Mouse (Mus musculus): ENCODE measurements around the gene Lrp8. TPM values are rescaled to one million over a fixed set of nuclear protein-coding genes. Genes with fewer than 3 reads are reported as not detected.

The Lrp8 gene
- polyA plus RNA-seq, 1 experiment from 2014 or later, result 0.82 TPM

DNA sequence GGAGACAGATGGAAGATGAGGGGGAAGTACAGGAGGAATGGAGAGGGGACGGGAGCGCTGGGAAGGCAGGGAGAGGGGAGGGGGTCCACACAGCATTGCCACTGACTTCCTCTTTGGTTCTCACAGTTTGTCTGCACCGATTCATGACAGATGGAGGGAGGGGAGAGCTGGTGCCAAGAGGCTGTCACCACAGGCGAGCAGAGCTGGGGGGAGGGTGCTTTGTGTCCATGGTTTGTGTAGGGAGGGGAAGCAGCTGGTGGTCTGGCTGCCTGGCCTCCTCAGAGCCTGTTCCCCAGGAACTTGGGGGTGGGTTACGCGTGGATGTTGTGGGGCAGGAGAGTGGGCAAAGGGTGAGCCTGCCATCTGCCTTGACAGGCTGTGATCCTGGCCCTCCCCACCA lies 15.4 kb downstream of the Lrp8 start:
- Histone ChIP-seq H3K4me3 (replicated peaks; ENCODE audit: low read depth, low read length) (no peak overlapping the region), H3K9me3 (replicated peaks; ENCODE audit: low read length) (no peaks in the 10 kb centered on the region), H3K27ac (no peak overlapping the region), H3K27me3 (ENCODE audit: insufficient read depth, low read length) (no peaks in the 10 kb centered on the region), H3K36me3 (ENCODE audit: insufficient read depth, low read length) (no peaks in the 10 kb centered on the region), H3K9ac (ENCODE audit: low read depth, low read length) (no peak overlapping the region), H3K4me2 (ENCODE audit: low read length) (no peak overlapping the region), H3K4me1 (replicated peaks; ENCODE audit: insufficient read depth, low read length) (no peaks in the 10 kb centered on the region)
- ATAC-seq (replicated peaks; ENCODE audit: low FRiP score, low read depth), result no peak
- WGBS, result 47% methylated on average over 6 of the region's 6 CpGs
- TF ChIP-seq CTCF (IDR thresholded peaks at IDR 0.05; ENCODE audit: low read depth), result no peak
- DNase-seq (ENCODE audit: low spot score), result peak; percentile 17

DNA sequence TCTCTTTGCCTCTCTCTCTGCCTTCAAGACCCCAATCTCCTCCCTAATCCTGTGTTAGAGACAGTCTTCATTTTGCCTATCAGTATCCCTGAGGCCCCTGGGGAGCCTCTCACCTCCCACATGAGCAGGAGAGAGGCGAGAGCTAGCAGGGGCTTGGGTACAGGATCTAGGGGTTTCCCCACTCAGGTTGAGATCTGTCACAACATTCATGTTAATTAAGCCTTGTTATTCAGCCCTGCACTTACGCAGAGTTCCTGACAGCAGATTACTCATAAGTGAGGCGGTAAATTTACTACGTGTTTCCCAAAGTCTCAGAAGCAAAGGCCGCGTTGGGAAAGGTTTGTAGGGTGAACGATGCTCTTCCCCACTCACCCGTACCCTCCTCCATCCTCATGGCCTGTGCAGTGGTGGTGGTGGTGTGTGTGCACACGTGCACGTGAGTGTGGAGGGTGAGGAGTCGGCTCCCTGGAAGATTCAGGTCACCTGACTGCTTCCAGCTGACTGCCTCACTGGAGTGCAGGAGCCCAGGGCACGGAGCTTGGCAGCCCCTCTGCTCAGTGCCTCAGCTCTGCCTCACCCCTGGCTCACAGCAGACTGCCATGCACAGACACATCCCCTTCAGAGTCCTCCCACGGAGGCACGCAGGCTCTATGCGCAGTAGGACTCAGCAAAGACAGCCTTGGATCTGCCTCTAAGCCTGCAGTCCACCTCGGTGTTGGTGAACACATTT lies 18.1 kb downstream of the Lrp8 start:
- peak; percentile 25 for DNase-seq (ENCODE audit: low spot score)
- H3K27me3 ChIP-seq (ENCODE audit: insufficient read depth, low read length), result no peaks in the 10 kb centered on the region
- no peak for TF ChIP-seq CTCF (IDR thresholded peaks at IDR 0.05; ENCODE audit: low read depth)
- no peak overlapping the region for H3K4me2 ChIP-seq (ENCODE audit: low read length)
- ATAC-seq (replicated peaks; ENCODE audit: low FRiP score, low read depth), result peak; percentile 68
- H3K4me3 ChIP-seq (replicated peaks; ENCODE audit: low read depth, low read length), result no peak overlapping the region
- 41% methylated on average over 16 of the region's 16 CpGs for WGBS
- H3K4me1 ChIP-seq (replicated peaks; ENCODE audit: insufficient read depth, low read length), result peaks cover 7% of the 10 kb centered on the region; the same call in 1 of the 2 replicates
- no peak overlapping the region for H3K27ac ChIP-seq
- H3K9me3 ChIP-seq (replicated peaks; ENCODE audit: low read length), result no peaks in the 10 kb centered on the region
- H3K36me3 ChIP-seq (ENCODE audit: insufficient read depth, low read length), result no peaks in the 10 kb centered on the region
- no peak overlapping the region for H3K9ac ChIP-seq (ENCODE audit: low read depth, low read length)

DNA sequence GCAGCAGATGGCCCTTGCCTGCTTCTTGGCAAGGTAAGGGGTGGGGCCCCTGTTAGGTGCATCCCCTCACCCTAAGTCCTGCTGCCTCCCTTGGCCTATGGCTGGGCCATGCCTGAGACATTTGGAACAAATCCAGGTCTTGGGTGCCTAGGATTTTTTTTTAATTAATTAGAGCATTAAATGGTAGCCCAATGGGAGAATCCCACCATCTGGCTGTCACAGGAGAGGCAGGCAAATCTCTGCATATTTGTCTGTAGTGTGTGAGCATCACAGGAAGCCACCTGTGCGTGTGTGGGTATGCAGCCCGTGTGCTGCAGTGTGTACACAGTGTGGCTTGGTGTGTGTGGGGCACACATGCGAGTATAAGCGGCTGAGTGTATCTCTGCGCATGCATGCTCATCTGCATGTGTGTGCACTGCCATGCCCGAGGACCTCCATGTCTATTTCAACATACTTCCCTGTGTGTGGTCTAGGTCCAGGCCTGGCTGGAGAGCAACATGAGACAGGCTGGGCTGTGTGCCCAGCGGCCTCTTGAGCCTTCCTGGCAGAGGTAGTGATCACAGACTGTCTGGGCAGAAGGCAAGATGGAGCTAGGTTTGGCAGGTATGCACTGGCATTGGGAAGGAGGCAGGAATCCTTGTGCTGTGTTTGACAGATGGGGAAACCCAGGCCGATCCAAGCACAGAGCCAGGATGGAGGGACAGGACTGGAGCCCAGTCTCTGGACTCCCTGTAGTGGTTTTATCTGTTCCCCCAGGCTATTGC lies 19.0 kb downstream of the Lrp8 start:
- Histone ChIP-seq H3K27me3 (ENCODE audit: insufficient read depth, low read length) (no peaks in the 10 kb centered on the region), H3K4me2 (ENCODE audit: low read length) (no peak overlapping the region), H3K9ac (ENCODE audit: low read depth, low read length) (no peak overlapping the region), H3K27ac (no peak overlapping the region), H3K4me3 (replicated peaks; ENCODE audit: low read depth, low read length) (no peak overlapping the region), H3K36me3 (ENCODE audit: insufficient read depth, low read length) (no peaks in the 10 kb centered on the region), H3K4me1 (replicated peaks; ENCODE audit: insufficient read depth, low read length) (peaks cover 7% of the 10 kb centered on the region; the same call in 1 of the 2 replicates), H3K9me3 (replicated peaks; ENCODE audit: low read length) (no peaks in the 10 kb centered on the region)
- TF ChIP-seq CTCF (IDR thresholded peaks at IDR 0.05; ENCODE audit: low read depth), result no peak
- DNase-seq (ENCODE audit: low spot score) (no peak), ATAC-seq (replicated peaks; ENCODE audit: low FRiP score, low read depth) (no peak)
- WGBS, result 76% methylated on average over 8 of the region's 8 CpGs

DNA sequence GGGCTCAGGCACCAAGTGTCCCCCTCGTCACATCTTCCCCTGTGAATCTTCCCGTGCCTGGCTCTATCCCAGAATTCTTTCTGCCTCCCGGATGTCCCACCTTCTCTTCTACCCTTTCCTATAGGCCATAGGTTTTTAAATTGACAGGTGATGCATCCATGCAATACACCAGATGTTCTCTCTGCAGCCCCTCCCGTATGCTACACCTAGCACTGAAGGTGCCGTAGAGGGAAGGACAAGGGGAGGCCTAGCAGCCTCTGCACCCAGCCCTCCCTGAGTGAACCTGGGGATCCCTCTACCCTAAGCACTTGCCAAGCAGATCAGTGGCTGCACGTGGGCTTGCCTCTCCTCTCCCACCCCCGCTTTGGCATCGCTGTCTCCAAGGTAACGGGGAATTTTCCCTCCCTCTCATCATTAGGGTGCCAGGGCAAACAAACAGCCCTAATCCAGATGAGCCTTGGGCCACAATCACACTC lies 20.9 kb downstream of the Lrp8 start:
- WGBS, result 55% methylated on average over 9 of the region's 9 CpGs
- Histone ChIP-seq H3K36me3 (ENCODE audit: insufficient read depth, low read length) (no peaks in the 10 kb centered on the region), H3K4me1 (replicated peaks; ENCODE audit: insufficient read depth, low read length) (peaks cover 7% of the 10 kb centered on the region; the same call in 1 of the 2 replicates), H3K4me2 (ENCODE audit: low read length) (no peak overlapping the region), H3K9me3 (replicated peaks; ENCODE audit: low read length) (no peaks in the 10 kb centered on the region), H3K27ac (no peak overlapping the region), H3K9ac (ENCODE audit: low read depth, low read length) (no peak overlapping the region), H3K4me3 (replicated peaks; ENCODE audit: low read depth, low read length) (no peak overlapping the region), H3K27me3 (ENCODE audit: insufficient read depth, low read length) (no peaks in the 10 kb centered on the region)
- ATAC-seq (replicated peaks; ENCODE audit: low FRiP score, low read depth) (no peak), DNase-seq (ENCODE audit: low spot score) (no peak)
- TF ChIP-seq CTCF (IDR thresholded peaks at IDR 0.05; ENCODE audit: low read depth), result no peak

DNA sequence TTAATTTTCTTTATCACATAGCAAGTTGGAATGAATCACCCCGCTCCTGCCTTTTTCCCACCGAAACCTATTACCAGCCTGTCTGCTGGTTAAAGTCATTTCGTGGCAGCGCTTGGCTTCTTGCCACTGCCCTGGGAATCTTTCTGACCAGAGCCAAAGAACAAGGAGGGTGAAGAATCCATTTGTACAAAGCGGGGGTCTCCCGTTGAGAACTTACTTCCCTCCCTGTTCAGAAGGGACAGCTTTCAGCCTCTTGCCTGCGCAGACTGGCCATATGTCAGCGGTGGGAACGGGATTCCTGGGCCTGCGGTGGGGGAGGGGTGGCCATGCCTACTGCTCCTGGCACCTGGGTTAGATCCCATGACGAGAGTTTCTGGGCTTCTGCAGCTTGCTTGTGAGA lies 21.4 kb downstream of the Lrp8 start:
- Histone ChIP-seq H3K9me3 (replicated peaks; ENCODE audit: low read length) (no peaks in the 10 kb centered on the region), H3K27me3 (ENCODE audit: insufficient read depth, low read length) (no peaks in the 10 kb centered on the region), H3K9ac (ENCODE audit: low read depth, low read length) (no peak overlapping the region), H3K36me3 (ENCODE audit: insufficient read depth, low read length) (no peaks in the 10 kb centered on the region), H3K4me3 (replicated peaks; ENCODE audit: low read depth, low read length) (no peak overlapping the region), H3K27ac (no peak overlapping the region), H3K4me2 (ENCODE audit: low read length) (no peak overlapping the region), H3K4me1 (replicated peaks; ENCODE audit: insufficient read depth, low read length) (peaks cover 7% of the 10 kb centered on the region; the same call in 1 of the 2 replicates)
- WGBS, result 38% methylated on average over 11 of the region's 11 CpGs
- ATAC-seq (replicated peaks; ENCODE audit: low FRiP score, low read depth) (no peak), DNase-seq (ENCODE audit: low spot score) (no peak)
- no peak for TF ChIP-seq CTCF (IDR thresholded peaks at IDR 0.05; ENCODE audit: low read depth)

DNA sequence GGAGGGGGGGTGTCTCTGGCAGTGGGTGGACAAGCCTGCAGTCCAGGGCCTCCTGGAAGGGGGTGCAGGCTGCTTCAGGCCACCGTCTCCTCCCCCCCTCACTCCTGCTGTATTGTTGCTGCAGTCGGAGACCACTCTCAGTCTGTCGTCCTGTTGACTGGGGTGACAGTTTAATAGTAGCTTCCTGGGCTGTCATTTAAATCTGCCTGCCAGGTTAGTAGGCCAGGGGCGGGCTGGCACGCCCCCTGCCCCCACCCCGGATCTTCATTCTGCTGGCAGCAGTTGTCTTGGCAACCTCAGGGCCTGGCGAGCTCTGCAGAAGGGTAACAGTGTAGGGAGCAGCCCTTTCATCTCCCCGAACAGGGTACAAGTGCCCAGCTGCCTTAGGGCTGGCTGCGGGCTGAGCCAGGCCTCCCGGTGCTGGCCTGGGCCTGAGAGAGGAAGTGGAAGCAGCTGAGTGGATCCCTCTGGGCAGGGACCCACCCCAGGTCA lies 26.7 kb downstream of the Lrp8 start:
- H3K4me2 ChIP-seq (ENCODE audit: low read length), result no peak overlapping the region
- no peaks in the 10 kb centered on the region for H3K27me3 ChIP-seq (ENCODE audit: insufficient read depth, low read length)
- 13% methylated on average over 10 of the region's 10 CpGs for WGBS
- no peak for TF ChIP-seq CTCF (IDR thresholded peaks at IDR 0.05; ENCODE audit: low read depth)
- no peaks in the 10 kb centered on the region for H3K9me3 ChIP-seq (replicated peaks; ENCODE audit: low read length)
- H3K4me3 ChIP-seq (replicated peaks; ENCODE audit: low read depth, low read length), result no peak overlapping the region
- no peak overlapping the region for H3K9ac ChIP-seq (ENCODE audit: low read depth, low read length)
- H3K36me3 ChIP-seq (ENCODE audit: insufficient read depth, low read length), result no peaks in the 10 kb centered on the region
- ATAC-seq (replicated peaks; ENCODE audit: low FRiP score, low read depth), result peak; percentile 71; the same call in 1 of the 2 replicates
- no peaks in the 10 kb centered on the region; the same call in 1 of the 2 replicates for H3K4me1 ChIP-seq (replicated peaks; ENCODE audit: insufficient read depth, low read length)
- peak; percentile 23 for DNase-seq (ENCODE audit: low spot score)
- H3K27ac ChIP-seq, result no peak overlapping the region
